Mouse (Mus musculus): Measurements from ENCODE around the gene Tubb4b. TPM values are rescaled to one million over a fixed set of nuclear protein-coding genes. Genes with fewer than 3 reads are reported as not detected.

Tubb4b gene
- polyA plus RNA-seq, 1 experiment from 2014 or later = 395 TPM

DNA sequence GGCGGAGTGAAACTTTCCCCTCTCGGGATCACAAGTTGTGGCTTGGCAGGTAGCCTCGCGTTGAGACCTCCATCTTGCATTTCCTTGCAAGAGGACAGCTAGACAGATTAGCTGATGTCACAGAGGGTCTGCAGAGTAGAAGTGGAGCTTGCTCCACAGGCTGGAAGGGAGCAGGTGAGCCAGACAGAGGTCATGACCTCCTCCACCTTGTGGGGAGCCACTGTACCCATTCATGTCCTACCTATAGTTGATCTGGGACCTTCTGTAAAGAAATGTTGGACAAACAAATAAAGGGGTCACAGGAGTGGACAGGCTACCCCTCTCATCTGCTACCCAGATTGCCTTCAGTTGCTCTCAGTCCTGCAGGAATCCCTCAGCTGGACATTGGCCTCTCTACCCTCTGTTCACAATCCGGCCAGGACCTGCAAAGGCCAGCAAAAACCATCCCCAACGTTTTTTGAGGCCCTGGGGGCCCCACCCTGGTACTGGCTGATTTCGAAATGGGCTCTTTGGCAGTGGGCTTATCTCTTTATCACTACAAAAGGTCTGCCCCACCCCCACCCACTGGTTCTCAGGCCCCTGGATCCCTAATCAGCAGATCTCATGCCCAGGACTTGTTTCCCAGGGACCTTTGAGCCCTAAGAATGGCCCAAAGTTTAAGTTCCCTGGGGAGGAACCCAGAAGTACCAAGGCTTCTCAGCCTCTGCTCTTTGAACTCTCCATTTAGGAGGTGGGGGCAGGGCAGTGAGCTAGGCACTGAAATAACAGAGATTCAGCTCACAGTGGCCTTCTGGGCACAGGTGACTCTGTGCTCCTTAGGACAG lies 49.4 kb downstream of the Tubb4b start:
- Histone ChIP-seq H3K4me1 (ENCODE audit: control insufficient read depth in 2 of 2, insufficient read depth in 2 of 2, low read length in 2 of 2) (peaks cover 27 to 30% of the 10 kb centered on the region in 2 experiments), H3K9ac (ENCODE audit: low read length) (no peak overlapping the region), H3K36me3 (ENCODE audit: control insufficient read depth, insufficient read depth, low read length) (no peaks in the 10 kb centered on the region), H3K27me3 (ENCODE audit: control insufficient read depth, insufficient read depth, low read length) (peaks cover 36% of the 10 kb centered on the region; the same call in 1 of the 2 replicates), H3K9me3 (ENCODE audit: control insufficient read depth, low read length) (no peaks in the 10 kb centered on the region), H3K4me3 (ENCODE audit: control insufficient read depth in 1 of 2, insufficient read depth in 1 of 2, low read depth in 1 of 2, low read length in 2 of 2) (no peak overlapping the region), H3K4me2 (ENCODE audit: low read length) (no peak overlapping the region), H3K27ac (replicated peaks in 1 of 2; ENCODE audit: control insufficient read depth in 1 of 2, insufficient read depth in 1 of 2, low read depth in 2 of 2, low read length in 2 of 2) (no peak overlapping the region)
- 59% methylated on average over 7 of the region's 7 CpGs for WGBS
- ATAC-seq (ENCODE audit: insufficient number of reproducible peaks, insufficient read depth, low FRiP score, low read depth) = no peak

GRCm38 (mm10) chr2:25173821-25174220 lies 50.7 kb downstream of the Tubb4b start:
- no peaks in the 10 kb centered on the region for H3K36me3 ChIP-seq (ENCODE audit: control insufficient read depth, insufficient read depth, low read length)
- no peak overlapping the region for H3K4me3 ChIP-seq (ENCODE audit: control insufficient read depth in 1 of 2, insufficient read depth in 1 of 2, low read depth in 1 of 2, low read length in 2 of 2)
- ATAC-seq (ENCODE audit: insufficient number of reproducible peaks, insufficient read depth, low FRiP score, low read depth) = no peak
- peaks cover 26% of the 10 kb centered on the region; the same call in 1 of the 2 replicates for H3K27me3 ChIP-seq (ENCODE audit: control insufficient read depth, insufficient read depth, low read length)
- WGBS = 84% methylated on average over 4 of the region's 4 CpGs
- no peaks in the 10 kb centered on the region for H3K9me3 ChIP-seq (ENCODE audit: control insufficient read depth, low read length)
- H3K27ac ChIP-seq (replicated peaks in 1 of 2; ENCODE audit: control insufficient read depth in 1 of 2, insufficient read depth in 1 of 2, low read depth in 2 of 2, low read length in 2 of 2) = no peak overlapping the region
- no peak overlapping the region for H3K9ac ChIP-seq (ENCODE audit: low read length)
- peaks cover 27 to 32% of the 10 kb centered on the region in 2 experiments for H3K4me1 ChIP-seq (ENCODE audit: control insufficient read depth in 2 of 2, insufficient read depth in 2 of 2, low read length in 2 of 2)
- H3K4me2 ChIP-seq (ENCODE audit: low read length) = no peak overlapping the region

DNA sequence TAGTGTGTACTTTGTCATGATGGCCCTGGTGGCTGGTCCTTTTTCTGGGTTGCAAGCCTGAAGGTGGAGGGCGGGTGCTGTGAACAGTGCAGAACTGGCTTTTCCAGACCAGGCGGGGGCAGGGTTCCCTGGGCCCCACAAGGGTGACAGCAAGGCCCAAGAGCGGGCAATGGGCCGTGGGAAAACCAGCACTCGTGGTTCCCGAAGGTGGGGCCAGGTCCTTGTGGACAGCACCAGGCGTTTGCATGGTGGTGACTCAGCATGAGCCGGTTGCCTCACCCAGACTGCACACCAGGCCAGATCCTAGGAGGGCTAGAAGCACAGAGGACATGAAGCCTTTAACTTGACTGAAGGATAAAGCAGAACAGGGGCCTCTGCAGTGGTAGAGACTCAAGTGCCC lies 51.9 kb downstream of the Tubb4b start:
- ATAC-seq (ENCODE audit: insufficient number of reproducible peaks, insufficient read depth, low FRiP score, low read depth) = no peak
- Histone ChIP-seq H3K27ac (replicated peaks in 1 of 2; ENCODE audit: control insufficient read depth in 1 of 2, insufficient read depth in 1 of 2, low read depth in 2 of 2, low read length in 2 of 2) (no peak overlapping the region), H3K4me2 (ENCODE audit: low read length) (no peak overlapping the region), H3K36me3 (ENCODE audit: control insufficient read depth, insufficient read depth, low read length) (no peaks in the 10 kb centered on the region), H3K4me3 (ENCODE audit: control insufficient read depth in 1 of 2, insufficient read depth in 1 of 2, low read depth in 1 of 2, low read length in 2 of 2) (no peak overlapping the region), H3K9me3 (ENCODE audit: control insufficient read depth, low read length) (no peaks in the 10 kb centered on the region), H3K4me1 (ENCODE audit: control insufficient read depth in 2 of 2, insufficient read depth in 2 of 2, low read length in 2 of 2) (peaks cover 17 to 28% of the 10 kb centered on the region in 2 experiments), H3K27me3 (ENCODE audit: control insufficient read depth, insufficient read depth, low read length) (peaks cover 15% of the 10 kb centered on the region; the same call in 1 of the 2 replicates), H3K9ac (ENCODE audit: low read length) (no peak overlapping the region)
- 64% methylated on average over 8 of the region's 8 CpGs for WGBS

Other genes starting within 250 kb of the Tubb4b start
- gene Mrpl41, start 249.6 kb downstream of the Tubb4b start, polyA plus RNA-seq (2014; fragmentation: Nextera tagmentation; extraction: Ambion mirVana) = 137 and 139 TPM in 2 replicates
- gene Pnpla7, start 248.7 kb downstream of the Tubb4b start, polyA plus RNA-seq (2014; fragmentation: Nextera tagmentation; extraction: Ambion mirVana) = 13.2 and 15.1 TPM in 2 replicates
- gene Nsmf, start 170.3 kb downstream of the Tubb4b start, polyA plus RNA-seq (2014; fragmentation: Nextera tagmentation; extraction: Ambion mirVana) = 43.2 and 48.1 TPM in 2 replicates
- gene Entpd8, start 144.4 kb downstream of the Tubb4b start, polyA plus RNA-seq (2014; fragmentation: Nextera tagmentation; extraction: Ambion mirVana) = not detected in 2 replicates
- not detected in 2 replicates for gene Noxa1, start 129.6 kb downstream of the Tubb4b start, polyA plus RNA-seq (2014; fragmentation: Nextera tagmentation; extraction: Ambion mirVana)
- 11.9 and 13.9 TPM in 2 replicates for gene Nrarp, start 43.9 kb downstream of the Tubb4b start, polyA plus RNA-seq (2014; fragmentation: Nextera tagmentation; extraction: Ambion mirVana)
- gene Tor4a, start 27.8 kb downstream of the Tubb4b start, polyA plus RNA-seq (2014; fragmentation: Nextera tagmentation; extraction: Ambion mirVana) = 6.5 and 8.0 TPM in 2 replicates
- gene Nelfb, start 13.2 kb downstream of the Tubb4b start, polyA plus RNA-seq (2014; fragmentation: Nextera tagmentation; extraction: Ambion mirVana) = 58.4 and 65.9 TPM in 2 replicates
- gene Stpg3, start 10.1 kb downstream of the Tubb4b start, polyA plus RNA-seq (2014; fragmentation: Nextera tagmentation; extraction: Ambion mirVana) = not detected in 2 replicates
- 0.93 TPM in 1 of 2 replicates, not detected in the other for gene Fam166a, start 6.0 kb downstream of the Tubb4b start, polyA plus RNA-seq (2014; fragmentation: Nextera tagmentation; extraction: Ambion mirVana)
- gene Slc34a3, start 9.7 kb upstream of the Tubb4b start, polyA plus RNA-seq (2014; fragmentation: Nextera tagmentation; extraction: Ambion mirVana) = not detected in 2 replicates
- not detected in 2 replicates for gene Rnf224, start 12.1 kb upstream of the Tubb4b start, polyA plus RNA-seq (2014; fragmentation: Nextera tagmentation; extraction: Ambion mirVana)
- 5.3 and 8.0 TPM in 2 replicates for gene Rnf208, start 17.6 kb upstream of the Tubb4b start, polyA plus RNA-seq (2014; fragmentation: Nextera tagmentation; extraction: Ambion mirVana)
- gene Cysrt1, start 17.8 kb upstream of the Tubb4b start, polyA plus RNA-seq (2014; fragmentation: Nextera tagmentation; extraction: Ambion mirVana) = not detected in 2 replicates
- 1.8 and 2.4 TPM in 2 replicates for gene AL732309.1, start 22.2 kb upstream of the Tubb4b start, polyA plus RNA-seq (2014; fragmentation: Nextera tagmentation; extraction: Ambion mirVana)
- 12.3 and 16.3 TPM in 2 replicates for gene Tmem203, start 30.7 kb upstream of the Tubb4b start, polyA plus RNA-seq (2014; fragmentation: Nextera tagmentation; extraction: Ambion mirVana)
- 2.3 and 3.1 TPM in 2 replicates for gene Tprn, start 37.9 kb upstream of the Tubb4b start, polyA plus RNA-seq (2014; fragmentation: Nextera tagmentation; extraction: Ambion mirVana)
- 150 and 163 TPM in 2 replicates for gene Ssna1, start 47.7 kb upstream of the Tubb4b start, polyA plus RNA-seq (2014; fragmentation: Nextera tagmentation; extraction: Ambion mirVana)
- gene Anapc2, start 47.8 kb upstream of the Tubb4b start, polyA plus RNA-seq (2014; fragmentation: Nextera tagmentation; extraction: Ambion mirVana) = 70.2 and 71.3 TPM in 2 replicates
- gene Tmem210, start 63.4 kb upstream of the Tubb4b start, polyA plus RNA-seq (2014; fragmentation: Nextera tagmentation; extraction: Ambion mirVana) = not detected in 2 replicates
- not detected in 2 replicates for gene Lrrc26, start 65.2 kb upstream of the Tubb4b start, polyA plus RNA-seq (2014; fragmentation: Nextera tagmentation; extraction: Ambion mirVana)
- 0.05 TPM in 1 of 2 replicates, not detected in the other for gene Grin1, start 94.5 kb upstream of the Tubb4b start, polyA plus RNA-seq (2014; fragmentation: Nextera tagmentation; extraction: Ambion mirVana)
- gene Man1b1, start 107.6 kb upstream of the Tubb4b start, polyA plus RNA-seq (2014; fragmentation: Nextera tagmentation; extraction: Ambion mirVana) = 42.8 and 48.1 TPM in 2 replicates
- gene Dpp7, start 131.7 kb upstream of the Tubb4b start, polyA plus RNA-seq (2014; fragmentation: Nextera tagmentation; extraction: Ambion mirVana) = 11.5 and 12.4 TPM in 2 replicates
- gene Uap1l1, start 141.0 kb upstream of the Tubb4b start, polyA plus RNA-seq (2014; fragmentation: Nextera tagmentation; extraction: Ambion mirVana) = 17.6 and 18.3 TPM in 2 replicates
- gene Sapcd2, start 147.6 kb upstream of the Tubb4b start, polyA plus RNA-seq (2014; fragmentation: Nextera tagmentation; extraction: Ambion mirVana) = 14.4 and 17.7 TPM in 2 replicates
- gene Entpd2, start 171.2 kb upstream of the Tubb4b start, polyA plus RNA-seq (2014; fragmentation: Nextera tagmentation; extraction: Ambion mirVana) = 0.81 and 0.85 TPM in 2 replicates
- 29.3 and 29.5 TPM in 2 replicates for gene Npdc1, start 174.6 kb upstream of the Tubb4b start, polyA plus RNA-seq (2014; fragmentation: Nextera tagmentation; extraction: Ambion mirVana)
- gene Fut7, start 198.6 kb upstream of the Tubb4b start, polyA plus RNA-seq (2014; fragmentation: Nextera tagmentation; extraction: Ambion mirVana) = 0.14 TPM in 1 of 2 replicates, not detected in the other
- gene Abca2, start 204.0 kb upstream of the Tubb4b start, polyA plus RNA-seq (2014; fragmentation: Nextera tagmentation; extraction: Ambion mirVana) = 3.8 and 4.3 TPM in 2 replicates
- 3.8 and 4.6 TPM in 2 replicates for gene Clic3, start 232.1 kb upstream of the Tubb4b start, polyA plus RNA-seq (2014; fragmentation: Nextera tagmentation; extraction: Ambion mirVana)
- 31.0 and 32.6 TPM in 2 replicates for gene Paxx, start 236.4 kb upstream of the Tubb4b start, polyA plus RNA-seq (2014; fragmentation: Nextera tagmentation; extraction: Ambion mirVana)
- 98.5 and 112 TPM in 2 replicates for gene Ptgds, start 245.3 kb upstream of the Tubb4b start, polyA plus RNA-seq (2014; fragmentation: Nextera tagmentation; extraction: Ambion mirVana)

Data from heart, embryonic 14.5 days (tissue).